Mouse (Mus musculus) cerebellum, adult 2 months (tissue): ENCODE results near the gene Npff. TPM values are rescaled to one million over a fixed set of nuclear protein-coding genes. Genes with fewer than 3 reads are reported as not detected.

Experiments used
- DNase-seq, 2 experiments: peaks; one replicate each; pipeline ENCODE4 v3.0.0; 2021
- H3K27ac ChIP-seq: fragments of 200-500 bp; 2 replicates; pipeline ENCODE4 v1.5.1; 2012; ENCODE audit warnings: low read length, control low read depth, inconsistent platforms; ENCODE audit not compliant: insufficient read depth
- H3K27me3 ChIP-seq: fragments of 200-500 bp; 2 replicates; pipeline ENCODE4 v1.6.1; 2012; ENCODE audit warnings: inconsistent platforms, mild to moderate bottlenecking, low read length, moderate library complexity; ENCODE audit not compliant: control insufficient read depth, insufficient read depth
- H3K4me1 ChIP-seq: fragments of 200-500 bp; 2 replicates; pipeline ENCODE4 v1.6.1; 2011; ENCODE audit warnings: low read length; ENCODE audit not compliant: control insufficient read depth, insufficient read depth
- H3K4me3 ChIP-seq: fragments of 200-500 bp; replicated peaks from 2 replicates; pipeline ENCODE3; 2011; ENCODE audit warnings: mild to moderate bottlenecking, low read depth, low read length, control low read depth; ENCODE audit not compliant: insufficient read depth
- CTCF ChIP-seq: fragments of 200-500 bp; IDR thresholded peaks from 2 replicates; pipeline ENCODE4 v1.5.1; 2011; ENCODE audit warnings: low read depth, mild to moderate bottlenecking, control low read depth, low read length, moderate library complexity, borderline replicate concordance; ENCODE audit not compliant: insufficient read depth
- POLR2A ChIP-seq: fragments of 200-500 bp; IDR thresholded peaks from 2 replicates; pipeline ENCODE4 v1.6.1; 2011; ENCODE audit warnings: low read length, control low read depth, borderline replicate concordance; ENCODE audit not compliant: insufficient read depth
- WGBS: fragments of 180-500 bp; shearing (Covaris S2); methylation state at CpG from one replicate; pipeline ENCODE4 v1.1.7; 2018; 5-methylcytosine and 5-hydroxymethylcytosine counted together
- polyA plus RNA-seq: library from polyadenylated mRNA; depleted of rRNA; stranded (reverse); fragments of >200 nt; gene quantifications from 2 replicates; pipeline ENCODE4 v1.2.3, GENCODE M21; 2012

Npff gene
- polyA plus RNA-seq, 1 experiment = 8.5 TPM

GRCm38 (mm10) chr15:102552599-102552998 is 27.9 kb upstream of the Npff start:
- no peak for TF ChIP-seq POLR2A
- no peak for TF ChIP-seq CTCF
- 91% methylated on average over 5 of the region's 5 CpGs for WGBS
- DNase-seq = no peak
- Histone ChIP-seq H3K4me1 (peaks cover 6% of the 10 kb centered on the region; the same call in 1 of the 2 replicates), H3K4me3 (no peak overlapping the region), H3K27me3 (no peaks in the 10 kb centered on the region), H3K27ac (no peak overlapping the region)

- 8% methylated on average over 3 of the region's 3 CpGs for WGBS
- DNase-seq = peak; percentile 89 to 97
- TF ChIP-seq CTCF (no peak), POLR2A (no peak)
- Histone ChIP-seq H3K4me1 (peaks cover 29% of the 10 kb centered on the region), H3K27me3 (no peaks in the 10 kb centered on the region), H3K4me3 (no peak overlapping the region), H3K27ac (peak overlapping the region; percentile 93)
Observed at GRCm38 (mm10) chr15:102547478-102547877, 22.7 kb upstream of the Npff start.

GRCm38 (mm10) chr15:102546677-102547427 is 22.1 kb upstream of the Npff start:
- WGBS = 5% methylated on average over 3 of the region's 3 CpGs
- Histone ChIP-seq H3K4me3 (no peak overlapping the region), H3K4me1 (peaks cover 29% of the 10 kb centered on the region), H3K27me3 (no peaks in the 10 kb centered on the region), H3K27ac (peak overlapping the region; percentile 98)
- TF ChIP-seq POLR2A (peak; percentile 18; the same call in 1 of the 2 replicates), CTCF (no peak)
- DNase-seq = peak; percentile 96 to 100

- Histone ChIP-seq H3K27ac (peak overlapping the region; percentile 98), H3K27me3 (no peaks in the 10 kb centered on the region)
- 32% methylated on average over 3 of the region's 3 CpGs for WGBS
Observed at GRCm38 (mm10) chr15:102546246-102546645, 21.5 kb upstream of the Npff start.

GRCm38 (mm10) chr15:102544801-102545200 is 20.1 kb upstream of the Npff start:
- Histone ChIP-seq H3K4me3 (no peak overlapping the region), H3K4me1 (peaks cover 29% of the 10 kb centered on the region), H3K27ac (peak overlapping the region; percentile 62), H3K27me3 (no peaks in the 10 kb centered on the region)
- 15% methylated on average over 4 of the region's 4 CpGs for whole genome bisulfite sequencing
- TF ChIP-seq POLR2A (peak; percentile 46; the same call in 1 of the 2 replicates), CTCF (no peak)
- peak; percentile 95 to 98 for DNase-seq

More at GRCm38 (mm10) chr15:102546246-102546645, 21.5 kb upstream of the Npff start:
- H3K4me3 ChIP-seq = no peak overlapping the region
- peaks cover 29% of the 10 kb centered on the region for H3K4me1 ChIP-seq
- peak in 1 of 2 experiments; percentile 62 for DNase-seq
- TF ChIP-seq POLR2A = no peak
- TF ChIP-seq CTCF = no peak

- whole genome bisulfite sequencing = 63% methylated on average over 7 of the region's 7 CpGs
- Histone ChIP-seq H3K27ac (peak overlapping the region; percentile 78), H3K4me1 (peaks cover 42% of the 10 kb centered on the region)
Observed at GRCm38 (mm10) chr15:102533926-102534325, 9.2 kb upstream of the Npff start.

GRCm38 (mm10) chr15:102532106-102532900 is 7.6 kb upstream of the Npff start:
- TF ChIP-seq POLR2A (no peak; the same call in 1 of the 2 replicates), CTCF (no peak)
- H3K4me3 ChIP-seq = no peak overlapping the region
- H3K27ac ChIP-seq = peak overlapping the region; percentile 99
- no peaks in the 10 kb centered on the region for H3K27me3 ChIP-seq
- peak; percentile 31 to 86 for DNase-seq
- peaks cover 42% of the 10 kb centered on the region for H3K4me1 ChIP-seq
- WGBS = 7% methylated on average over 3 of the region's 3 CpGs

More at GRCm38 (mm10) chr15:102533926-102534325, 9.2 kb upstream of the Npff start:
- peak in 1 of 2 experiments; percentile 38 for DNase-seq
- Histone ChIP-seq H3K27me3 (no peaks in the 10 kb centered on the region), H3K4me3 (no peak overlapping the region)
- TF ChIP-seq CTCF (no peak), POLR2A (no peak)
